Mouse (Mus musculus): ENCODE measurements around the gene Btf3. TPM values are rescaled to one million over a fixed set of nuclear protein-coding genes. Genes with fewer than 3 reads are reported as not detected.

Btf3 gene
- 648 and 669 TPM in 2 replicates for polyA plus RNA-seq (2016; fragmentation: Nextera tagmentation; extraction: Ambion mirVana)

DNA sequence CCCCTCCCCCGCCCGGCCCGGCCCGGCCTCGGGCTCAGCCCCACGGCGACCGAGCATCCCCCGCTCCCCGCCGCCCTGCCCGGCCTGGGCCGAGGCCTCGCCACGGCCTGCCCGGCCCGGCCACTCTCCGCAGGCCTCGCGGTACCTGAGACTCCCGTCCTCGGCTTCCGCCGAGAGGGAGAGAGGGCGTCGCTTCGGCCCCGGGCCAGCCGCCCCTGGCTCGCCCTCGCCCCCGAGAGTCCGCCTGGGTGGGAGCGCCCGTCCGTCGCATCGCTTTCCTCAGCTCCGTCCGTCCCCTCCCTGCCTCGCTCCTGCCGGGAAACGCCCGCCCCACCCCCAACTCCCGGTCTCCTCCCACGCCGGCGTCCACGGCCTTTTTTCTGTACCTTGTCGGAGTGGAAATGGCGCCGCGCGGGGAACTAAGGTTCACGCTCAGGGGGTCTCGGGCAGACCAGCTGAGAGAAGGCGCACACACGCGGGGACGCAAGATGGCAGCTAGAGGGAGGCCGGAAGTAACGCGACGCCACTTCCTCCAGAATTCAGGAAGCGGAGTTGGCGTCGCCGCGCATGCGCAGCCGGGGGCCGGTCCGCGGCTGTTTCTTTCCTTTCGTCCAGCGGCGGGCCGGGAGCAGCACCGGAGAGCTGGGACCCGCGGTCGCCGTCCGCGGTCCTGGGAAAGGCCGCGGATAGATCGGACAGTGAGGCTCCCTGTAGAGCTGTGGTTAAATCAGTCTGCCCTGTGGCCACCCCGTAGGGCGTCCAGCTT is at the start of gene Btf3:
Gene Btf3 (minus strand): TSS at position 527 of the 766 bp plus-strand sequence.
- no peaks in the 10 kb centered on the region for H3K9me3 ChIP-seq
- peak within 1 kb of the TSS; percentile 85 for H3K4me3 ChIP-seq
- peak within 1 kb of the TSS; percentile 67 for H3K27ac ChIP-seq
- peak within 1 kb of the TSS; percentile 94 for H3K9ac ChIP-seq
- H3K4me2 ChIP-seq (replicated peaks): peak within 1 kb of the TSS; percentile 73
- ATAC-seq (ENCODE audit: low FRiP score, low read depth): peak; percentile 93
- H3K4me1 ChIP-seq: peaks cover 12% of the 10 kb centered on the region
- no peaks in the 10 kb centered on the region for H3K27me3 ChIP-seq (replicated peaks)
- H3K36me3 ChIP-seq: peaks cover 23% of the 10 kb centered on the region
- under 1% methylated on average over 77 of the region's 90 CpGs for WGBS

DNA sequence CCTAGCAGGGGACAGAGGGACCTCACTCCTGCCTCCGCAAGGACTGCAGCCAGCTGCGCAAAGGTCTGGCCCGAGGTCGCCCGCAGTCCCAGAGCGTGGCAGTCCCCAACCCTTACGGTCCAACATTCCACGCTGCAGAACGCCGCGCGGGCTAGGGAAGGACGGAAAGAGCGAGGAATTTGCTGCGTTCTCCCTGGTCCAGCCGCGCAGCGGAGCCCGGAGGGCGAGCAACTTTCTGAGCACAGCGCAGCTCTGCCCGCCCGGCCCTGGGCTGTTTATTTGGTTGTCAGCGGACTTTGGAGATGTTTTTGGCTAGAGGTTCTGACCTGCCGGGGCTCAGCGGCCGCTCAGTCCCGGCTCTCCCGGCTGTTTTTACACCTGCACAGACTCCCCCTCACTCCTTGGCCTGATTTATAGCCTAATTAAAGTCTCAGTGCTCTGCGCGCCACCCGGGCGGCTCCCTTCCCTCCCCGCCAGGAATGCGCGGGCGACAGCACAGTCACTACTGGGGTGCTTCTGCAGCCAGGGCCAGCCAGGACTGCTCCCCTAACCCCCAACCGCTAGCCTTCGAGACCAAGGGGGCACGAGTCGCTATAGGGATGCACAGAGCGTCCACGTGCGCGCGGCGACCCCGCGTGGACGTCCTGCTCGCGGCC is 49.1 kb upstream of the Btf3 start:
- H3K27ac ChIP-seq: no peak overlapping the region
- H3K9ac ChIP-seq: no peak overlapping the region; the same call in 1 of the 2 replicates
- H3K4me2 ChIP-seq (replicated peaks): peak overlapping the region; percentile 56
- peaks cover 92% of the 10 kb centered on the region for H3K27me3 ChIP-seq (replicated peaks)
- no peaks in the 10 kb centered on the region for H3K36me3 ChIP-seq
- no peaks in the 10 kb centered on the region for H3K9me3 ChIP-seq
- no peak; the same call in 1 of the 2 replicates for ATAC-seq (ENCODE audit: low FRiP score, low read depth)
- peak overlapping the region; percentile 22 for H3K4me3 ChIP-seq
- under 1% methylated on average over 52 of the region's 52 CpGs for WGBS
- H3K4me1 ChIP-seq: peaks cover 13% of the 10 kb centered on the region

DNA sequence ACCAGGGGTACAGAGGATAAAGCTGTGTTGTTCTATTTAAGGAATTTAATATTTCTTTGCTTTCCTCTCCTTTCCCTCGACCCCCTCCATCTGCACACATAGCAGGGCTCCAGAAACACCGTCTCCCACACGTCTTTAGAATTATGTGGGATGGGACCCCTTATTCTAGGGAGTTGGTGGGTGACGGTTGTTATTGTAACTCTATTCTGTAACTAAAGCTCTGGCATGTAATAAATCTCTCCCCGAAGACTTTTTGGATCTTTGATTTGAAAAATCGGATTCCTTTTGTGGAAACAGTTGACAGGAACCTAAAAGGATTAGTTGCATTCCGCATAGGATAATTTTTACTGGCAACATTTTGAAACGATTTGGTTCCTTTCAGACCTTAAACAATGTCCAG is 48.3 kb upstream of the Btf3 start:
- H3K27ac ChIP-seq: no peak overlapping the region

DNA sequence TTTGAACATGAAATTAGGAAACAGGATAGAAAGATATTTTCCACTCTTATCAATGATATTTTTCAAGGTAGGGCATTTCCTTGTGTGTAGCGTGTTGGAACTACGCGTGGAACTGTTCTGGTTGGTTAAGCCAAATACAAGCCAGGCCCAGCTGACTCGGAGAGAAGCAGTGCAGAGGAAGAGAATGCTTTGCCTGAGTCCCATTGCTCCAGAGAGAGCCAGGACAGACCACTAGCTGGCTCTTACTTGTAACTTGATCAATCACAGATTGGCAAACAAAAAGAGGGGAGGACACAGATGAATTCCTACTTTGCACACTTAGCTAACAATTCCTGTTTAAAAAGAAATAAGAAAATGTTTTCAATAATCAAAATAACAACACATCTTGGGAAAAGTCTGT is 46.2 kb upstream of the Btf3 start:
- Histone ChIP-seq H3K27me3 (replicated peaks) (peaks cover 93% of the 10 kb centered on the region), H3K9ac (no peak overlapping the region), H3K36me3 (no peaks in the 10 kb centered on the region), H3K4me2 (replicated peaks) (no peak overlapping the region), H3K4me3 (no peak overlapping the region), H3K27ac (no peak overlapping the region), H3K9me3 (no peaks in the 10 kb centered on the region), H3K4me1 (peaks cover 16% of the 10 kb centered on the region)
- WGBS: 3% methylated on average over 4 of the region's 4 CpGs
- no peak for ATAC-seq (ENCODE audit: low FRiP score, low read depth)

More for the DNA sequence above, 48.3 kb upstream of the Btf3 start:
- Histone ChIP-seq H3K9me3 (no peaks in the 10 kb centered on the region), H3K4me3 (no peak overlapping the region), H3K4me2 (replicated peaks) (no peak overlapping the region), H3K4me1 (peaks cover 13% of the 10 kb centered on the region), H3K27me3 (replicated peaks) (peaks cover 94% of the 10 kb centered on the region), H3K36me3 (no peaks in the 10 kb centered on the region), H3K9ac (no peak overlapping the region)
- ATAC-seq (ENCODE audit: low FRiP score, low read depth): no peak
- WGBS: 1% methylated on average over 8 of the region's 8 CpGs

DNA sequence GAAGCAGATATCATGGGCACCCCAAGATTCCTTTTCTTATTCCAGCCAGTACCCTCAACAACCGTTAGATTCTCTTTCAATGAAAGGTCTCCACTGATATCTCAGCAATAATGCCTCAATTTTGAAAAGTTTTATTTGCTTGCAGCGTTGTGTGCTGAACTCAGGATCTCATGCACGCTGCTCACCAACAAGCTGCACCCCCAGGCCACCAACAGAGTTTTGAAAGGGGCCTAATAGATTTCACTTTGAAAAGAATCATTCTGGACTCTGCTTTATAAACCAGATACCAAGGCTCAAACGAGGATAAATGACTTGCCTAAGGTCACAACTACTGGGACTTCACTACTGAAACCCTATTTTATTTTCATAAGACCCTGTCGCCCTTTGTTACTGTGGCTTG is 44.4 kb upstream of the Btf3 start:
- Histone ChIP-seq H3K36me3 (no peaks in the 10 kb centered on the region), H3K9me3 (no peaks in the 10 kb centered on the region), H3K4me2 (replicated peaks) (no peak overlapping the region), H3K4me1 (peaks cover 9% of the 10 kb centered on the region), H3K27me3 (replicated peaks) (peaks cover 84% of the 10 kb centered on the region), H3K9ac (no peak overlapping the region), H3K27ac (no peak overlapping the region), H3K4me3 (no peak overlapping the region)
- 6% methylated on average over 5 of the region's 5 CpGs for WGBS
- no peak for ATAC-seq (ENCODE audit: low FRiP score, low read depth)

DNA sequence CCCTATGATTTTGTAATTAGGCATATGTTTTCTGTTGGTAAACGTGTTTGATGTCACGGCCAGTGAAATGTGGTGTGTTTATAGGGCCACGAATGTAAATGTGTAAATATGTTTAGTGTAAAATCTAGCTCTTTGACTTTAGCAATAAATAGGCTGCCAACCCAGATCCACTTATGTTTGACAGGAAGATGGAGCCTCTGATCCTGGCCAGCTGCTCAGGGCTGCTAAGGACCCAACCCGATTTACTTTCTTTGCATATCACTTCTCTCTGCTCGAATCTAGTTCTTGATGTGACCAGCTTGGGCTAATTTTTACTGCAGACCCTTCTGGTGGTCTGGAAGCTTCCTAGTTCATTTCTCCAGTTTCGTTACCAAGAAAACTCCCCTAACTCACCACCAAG is 43.6 kb upstream of the Btf3 start:
- Histone ChIP-seq H3K9me3 (no peaks in the 10 kb centered on the region), H3K4me1 (peaks cover 6% of the 10 kb centered on the region), H3K9ac (no peak overlapping the region), H3K4me2 (replicated peaks) (no peak overlapping the region), H3K27ac (no peak overlapping the region), H3K27me3 (replicated peaks) (peaks cover 85% of the 10 kb centered on the region), H3K4me3 (no peak overlapping the region), H3K36me3 (no peaks in the 10 kb centered on the region)
- no peak for ATAC-seq (ENCODE audit: low FRiP score, low read depth)
- WGBS: 4% methylated on average over 6 of the region's 6 CpGs

DNA sequence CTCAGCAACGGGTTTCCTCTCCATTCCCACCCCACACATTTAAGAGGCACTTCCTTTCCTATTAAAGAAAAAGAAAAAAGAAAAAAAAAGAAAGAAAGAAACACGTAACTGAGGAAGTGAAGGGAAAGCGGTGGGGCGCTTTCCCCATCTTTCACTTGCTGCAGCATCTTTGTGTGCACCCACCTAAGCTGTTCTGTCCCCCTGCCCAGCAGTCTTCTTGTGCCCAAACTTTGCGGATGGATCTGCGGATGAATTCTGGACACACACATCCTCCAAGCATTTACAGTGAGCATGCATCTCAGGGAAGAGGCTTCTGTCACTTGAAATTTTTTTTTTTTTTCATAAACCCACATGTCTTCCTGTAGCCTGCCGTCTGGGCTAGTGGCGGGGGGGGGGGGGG is 42.5 kb upstream of the Btf3 start:
- peaks cover 85% of the 10 kb centered on the region for H3K27me3 ChIP-seq (replicated peaks)
- peak overlapping the region; percentile 45 for H3K4me2 ChIP-seq (replicated peaks)

DNA sequence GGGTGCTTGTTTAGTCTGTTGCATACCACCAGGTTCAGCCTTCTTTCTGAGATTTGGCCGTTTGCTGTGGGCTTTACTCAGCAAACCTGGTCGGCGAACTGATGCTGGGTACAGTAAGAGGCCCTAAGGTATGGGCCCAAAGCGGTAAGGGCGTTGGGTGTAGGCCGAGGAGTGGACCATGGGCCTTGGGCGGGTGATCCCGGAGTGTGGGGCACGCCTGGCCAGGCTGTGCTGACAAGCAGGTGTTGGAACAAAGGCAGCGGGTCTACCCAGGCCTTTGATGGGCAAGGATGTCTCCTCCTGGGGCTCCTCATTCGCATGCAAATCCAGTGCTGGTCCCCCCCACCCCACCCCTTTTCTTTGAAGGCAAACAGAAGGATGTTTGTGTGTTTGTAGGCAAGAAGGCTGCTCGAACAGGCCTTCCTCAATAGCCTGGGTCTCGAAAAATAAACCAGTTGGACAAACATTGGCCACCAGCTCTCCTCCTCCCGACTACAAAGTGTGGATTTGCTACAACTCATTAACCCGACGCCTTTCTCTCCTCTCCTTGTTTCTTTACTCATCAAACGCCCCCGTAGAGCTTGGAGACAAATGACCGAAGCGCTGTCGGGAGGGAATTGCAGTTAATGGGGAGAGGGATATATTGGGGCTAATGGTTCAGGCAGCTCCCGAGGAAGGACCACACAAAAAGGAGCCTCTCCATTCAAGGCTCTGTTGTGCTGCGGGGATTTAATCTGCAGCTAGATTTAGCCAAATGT is 41.8 kb upstream of the Btf3 start:
- Histone ChIP-seq H3K27me3 (replicated peaks) (peaks cover 87% of the 10 kb centered on the region), H3K27ac (no peak overlapping the region), H3K9me3 (no peaks in the 10 kb centered on the region), H3K4me3 (peak overlapping the region; percentile 15; the same call in 1 of the 2 replicates), H3K36me3 (no peaks in the 10 kb centered on the region), H3K9ac (0 out of 2 replicates have a peak overlapping the region, but pooled peaks have one; percentile 21), H3K4me2 (replicated peaks) (peak overlapping the region; percentile 45), H3K4me1 (peaks cover 24% of the 10 kb centered on the region)
- WGBS: 1% methylated on average over 23 of the region's 23 CpGs
- ATAC-seq (ENCODE audit: low FRiP score, low read depth): peak; percentile 37; the same call in 1 of the 2 replicates

More for the DNA sequence above, 42.5 kb upstream of the Btf3 start:
- WGBS: under 1% methylated on average over 8 of the region's 8 CpGs
- H3K4me3 ChIP-seq: no peak overlapping the region
- no peak overlapping the region for H3K9ac ChIP-seq
- no peak for ATAC-seq (ENCODE audit: low FRiP score, low read depth)
- no peaks in the 10 kb centered on the region for H3K9me3 ChIP-seq
- H3K36me3 ChIP-seq: no peaks in the 10 kb centered on the region
- no peak overlapping the region for H3K27ac ChIP-seq
- peaks cover 16% of the 10 kb centered on the region for H3K4me1 ChIP-seq

DNA sequence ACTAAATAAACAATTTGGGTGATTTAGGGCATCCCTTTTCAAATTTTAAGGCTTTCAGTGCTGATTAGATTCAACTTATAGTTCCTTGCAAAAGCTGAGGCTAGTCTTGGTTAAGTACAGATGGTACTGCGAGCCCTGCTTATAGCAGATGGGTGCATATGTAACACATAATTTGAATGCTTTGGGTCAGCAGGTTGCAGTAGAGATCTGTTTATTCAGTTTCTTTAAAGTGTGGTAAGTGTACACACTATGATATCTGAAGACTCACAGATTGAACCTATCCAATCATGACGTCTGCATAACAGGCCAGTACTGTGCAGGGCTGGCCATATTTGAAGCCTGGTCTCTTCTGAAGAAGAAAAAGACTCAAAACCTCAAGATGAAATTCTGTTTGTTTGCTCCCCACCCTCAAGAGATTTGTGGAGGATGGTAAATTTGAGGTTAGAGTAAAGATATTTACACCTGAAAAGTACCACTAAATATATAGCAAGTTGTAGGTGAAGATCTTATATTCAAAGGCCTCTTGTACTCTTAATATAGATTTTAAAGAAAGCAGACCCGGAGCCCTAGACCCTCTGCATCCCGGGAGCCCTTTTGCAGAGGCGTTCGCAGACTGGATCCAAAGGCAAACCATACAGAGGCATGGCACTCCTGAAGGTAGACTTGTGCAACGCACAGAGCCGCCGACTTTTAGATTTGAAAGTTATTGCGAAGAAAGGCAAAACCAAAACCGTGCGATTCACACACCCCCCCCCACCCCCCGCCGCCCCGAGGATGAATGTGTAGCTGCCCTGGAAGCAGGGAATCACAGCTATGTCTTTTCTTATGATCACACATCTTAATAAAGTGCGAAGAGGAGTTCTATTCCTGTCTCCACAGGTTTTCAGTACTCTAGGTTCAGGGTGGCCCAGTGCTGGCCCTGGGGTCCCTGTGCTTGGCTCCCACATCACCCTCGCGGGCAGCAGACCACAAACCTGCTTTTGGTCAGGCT is 40.9 kb upstream of the Btf3 start:
- no peaks in the 10 kb centered on the region for H3K36me3 ChIP-seq
- ATAC-seq (ENCODE audit: low FRiP score, low read depth): no peak
- no peak overlapping the region for H3K27ac ChIP-seq
- peak overlapping the region; percentile 45 for H3K4me2 ChIP-seq (replicated peaks)
- peaks cover 24% of the 10 kb centered on the region for H3K4me1 ChIP-seq
- H3K9ac ChIP-seq: 0 out of 2 replicates have a peak overlapping the region, but pooled peaks have one; percentile 21
- 1% methylated on average over 18 of the region's 18 CpGs for WGBS
- H3K4me3 ChIP-seq: peak overlapping the region; percentile 15
- H3K27me3 ChIP-seq (replicated peaks): peaks cover 86% of the 10 kb centered on the region
- no peaks in the 10 kb centered on the region for H3K9me3 ChIP-seq

DNA sequence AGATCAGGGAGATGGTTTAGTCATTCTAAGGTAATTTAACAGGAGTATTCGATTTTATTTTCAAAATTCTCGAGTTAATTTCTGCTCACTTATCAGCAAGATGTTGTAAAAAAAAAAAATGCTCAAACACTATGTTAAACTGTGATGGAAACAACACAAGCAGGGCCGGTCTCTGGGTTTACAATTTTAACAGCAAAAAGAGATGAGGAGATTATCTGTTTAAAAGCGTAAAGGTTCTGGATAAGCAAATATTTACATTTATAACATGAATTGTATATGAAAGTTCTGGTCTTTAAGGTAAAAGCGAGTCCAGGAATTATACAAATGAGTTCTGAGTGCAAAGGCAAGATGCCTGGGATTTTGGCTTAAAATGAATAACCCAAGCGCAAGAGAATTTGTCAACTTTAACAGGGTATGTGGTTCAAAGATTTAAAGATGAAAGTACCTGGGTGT is 40.2 kb upstream of the Btf3 start:
- H3K9ac ChIP-seq: no peak overlapping the region
- 6% methylated on average over 6 of the region's 6 CpGs for WGBS
- no peak for ATAC-seq (ENCODE audit: low FRiP score, low read depth)

More for the DNA sequence above, 40.2 kb upstream of the Btf3 start:
- H3K27me3 ChIP-seq (replicated peaks): peaks cover 86% of the 10 kb centered on the region
- H3K4me3 ChIP-seq: no peak overlapping the region
- H3K9me3 ChIP-seq: no peaks in the 10 kb centered on the region
- no peak overlapping the region for H3K27ac ChIP-seq
- H3K4me2 ChIP-seq (replicated peaks): peak overlapping the region; percentile 45; the same call in 1 of the 2 replicates
- no peaks in the 10 kb centered on the region for H3K36me3 ChIP-seq
- H3K4me1 ChIP-seq: peaks cover 24% of the 10 kb centered on the region

Data from neural tube, embryonic 12.5 days (tissue).